Mouse (Mus musculus) heart, embryonic 11.5 days (tissue): ENCODE results near the gene Gnb1l. TPM values are rescaled to one million over a fixed set of nuclear protein-coding genes. Genes with fewer than 3 reads are reported as not detected.
A peak's percentile ranks its signal among the peaks of the same experiment; 100 is the strongest.
"Not testable (repeated sequence)": the region's sequence is repeated elsewhere in the genome, so short reads cannot be mapped to it uniquely, and the experiment has no call there.

ENCODE experiments used
- ATAC-seq: fragments of 200-750 bp; cut with Nextera tagmentation; replicated peaks from 2 replicates; pipeline ENCODE4 v1.8.0; 2017; ENCODE audit warnings: moderate library complexity; ENCODE audit not compliant: insufficient number of reproducible peaks, low FRiP score, low TSS enrichment
- H3K27ac ChIP-seq: fragments of 300-500 bp; sonication (generic); 2 replicates; pipeline ENCODE4 v1.5.1; 2014; ENCODE audit warnings: mild to moderate bottlenecking, low read depth, low read length
- H3K27me3 ChIP-seq: fragments of 300-500 bp; sonication (generic); 2 replicates; pipeline ENCODE4 v1.6.1; 2014; ENCODE audit warnings: mild to moderate bottlenecking, low read length, mixed read lengths; ENCODE audit not compliant: control insufficient read depth, insufficient read depth
- H3K36me3 ChIP-seq: fragments of 300-500 bp; sonication (generic); 2 replicates; pipeline ENCODE4 v1.6.1; 2014; ENCODE audit warnings: mild to moderate bottlenecking, low read length, moderate library complexity, mixed read lengths; ENCODE audit not compliant: control insufficient read depth, insufficient read depth
- H3K4me1 ChIP-seq: fragments of 300-500 bp; sonication (generic); 2 replicates; pipeline ENCODE4 v1.6.1; 2014; ENCODE audit warnings: low read length; ENCODE audit not compliant: control insufficient read depth, insufficient read depth
- H3K4me2 ChIP-seq: fragments of 300-500 bp; sonication (generic); 2 replicates; pipeline ENCODE4 v1.6.1; 2014; ENCODE audit warnings: mild to moderate bottlenecking, moderate library complexity
- H3K4me3 ChIP-seq: fragments of 300-500 bp; sonication (generic); 2 replicates; pipeline ENCODE4 v1.5.1; 2014; ENCODE audit warnings: low read depth, low read length
- H3K9ac ChIP-seq: fragments of 300-500 bp; sonication (generic); 2 replicates; pipeline ENCODE4 v1.6.1; 2014; ENCODE audit warnings: mild to moderate bottlenecking, low read depth, low read length, moderate library complexity
- H3K9me3 ChIP-seq: fragments of 300-500 bp; sonication (generic); replicated peaks from 2 replicates; pipeline ENCODE4 v1.6.1; 2016; ENCODE audit warnings: low read length; ENCODE audit not compliant: control insufficient read depth
- WGBS: fragments of 180-500 bp; shearing (Covaris S2); extraction: QIAGEN DNeasy Blood & Tissue Kit; methylation state at CpG from one replicate; pipeline ENCODE4 v1.1.7; 2014; ENCODE audit not compliant: insufficient replicate concordance; 5-methylcytosine and 5-hydroxymethylcytosine counted together
- polyA plus RNA-seq: library from polyadenylated mRNA; unstranded; fragments of >200 nt; fragmentation: Nextera tagmentation; extraction: Ambion mirVana; gene quantifications from 2 replicates; pipeline ENCODE4 v1.2.1, GENCODE M21; 2014

Gnb1l gene
- polyA plus RNA-seq, 1 experiment from 2014 or later = 6.5 TPM

DNA sequence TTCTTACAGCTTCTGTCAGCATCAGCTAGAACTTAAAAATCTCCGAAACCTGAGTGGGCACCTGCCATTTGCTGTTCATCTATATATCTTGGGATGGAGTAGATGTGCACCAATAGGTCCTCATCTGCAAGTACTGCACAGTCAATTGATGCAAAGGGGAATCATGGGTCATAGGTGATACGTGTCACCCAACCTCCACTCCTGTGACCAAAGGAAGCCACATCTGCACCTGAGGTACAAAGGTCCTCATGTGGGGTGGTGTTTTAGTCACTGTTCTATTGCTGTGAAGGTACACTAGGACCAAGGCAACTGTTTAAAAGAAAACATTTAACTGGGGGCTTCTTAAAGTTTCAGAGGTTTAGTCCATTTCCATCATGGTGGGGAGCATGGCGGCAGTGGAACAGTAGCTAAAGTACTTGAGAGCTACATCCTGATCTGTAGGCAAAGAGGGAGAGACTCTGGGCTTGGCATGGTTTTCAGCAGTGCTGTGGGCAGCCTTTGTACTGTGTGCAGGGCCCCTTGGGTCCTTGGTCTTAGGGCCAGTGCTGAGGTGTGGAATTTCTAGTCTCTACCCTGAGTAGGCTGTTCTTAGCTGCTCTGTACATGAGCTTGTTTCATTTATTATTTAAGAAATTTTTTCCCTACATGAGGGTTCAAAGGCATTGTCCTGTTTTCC lies 8.1 kb downstream of the Gnb1l start:
- Histone ChIP-seq H3K4me2 (no peak overlapping the region), H3K9me3 (no peaks in the 10 kb centered on the region), H3K27ac (no peak overlapping the region), H3K27me3 (no peaks in the 10 kb centered on the region), H3K4me3 (no peak overlapping the region), H3K36me3 (peaks cover 1% of the 10 kb centered on the region), H3K4me1 (no peaks in the 10 kb centered on the region), H3K9ac (no peak overlapping the region)
- 91% methylated on average over 3 of the region's 3 CpGs for WGBS
- no peak for ATAC-seq

DNA sequence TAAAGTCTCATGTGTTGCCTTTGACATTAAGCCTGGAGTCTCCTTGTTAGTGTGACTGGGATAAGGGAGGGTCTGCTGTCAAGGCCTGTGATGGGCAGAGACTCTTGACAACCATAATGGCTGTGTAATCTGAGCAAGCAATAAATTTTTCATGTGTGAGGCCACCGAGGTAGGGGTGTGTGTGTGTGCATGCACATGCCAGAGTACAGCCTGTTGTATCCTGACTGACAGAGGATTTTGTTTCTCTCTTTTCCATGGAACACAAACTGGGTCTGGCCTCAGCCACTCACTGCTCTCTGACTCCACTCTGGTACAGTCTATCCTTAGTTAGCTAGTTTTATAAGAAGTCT lies 8.7 kb downstream of the Gnb1l start:
- Histone ChIP-seq H3K36me3 (no peaks in the 10 kb centered on the region), H3K9ac (no peak overlapping the region), H3K4me3 (no peak overlapping the region), H3K4me2 (no peak overlapping the region), H3K27me3 (no peaks in the 10 kb centered on the region), H3K9me3 (no peaks in the 10 kb centered on the region), H3K27ac (no peak overlapping the region), H3K4me1 (no peaks in the 10 kb centered on the region)
- 41% methylated on average over 1 of the region's 1 CpGs for WGBS
- ATAC-seq = no peak

DNA sequence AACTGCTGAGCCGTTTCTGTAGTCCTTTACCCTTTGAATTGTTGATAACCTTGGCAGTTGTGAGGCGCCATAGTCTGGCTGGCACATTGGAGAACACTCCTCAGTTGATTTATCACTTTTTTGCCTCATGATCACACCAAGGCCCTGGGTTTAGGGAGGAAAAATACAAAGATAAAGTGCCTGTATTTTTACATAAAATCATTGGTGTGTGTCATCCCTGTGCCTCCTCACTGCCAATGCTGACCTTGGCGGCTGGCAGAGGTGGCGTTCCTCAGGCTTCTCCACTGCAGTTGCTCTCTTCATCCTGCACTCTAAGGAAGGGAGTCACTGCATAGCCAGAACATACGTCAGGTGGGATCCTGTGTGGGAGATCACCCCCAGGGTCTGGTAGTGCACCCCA lies 13.2 kb downstream of the Gnb1l start:
- no peak overlapping the region for H3K27ac ChIP-seq
- no peak for ATAC-seq
- 83% methylated on average over 5 of the region's 5 CpGs for WGBS
- H3K4me3 ChIP-seq = no peak overlapping the region
- H3K27me3 ChIP-seq = no peaks in the 10 kb centered on the region
- H3K9me3 ChIP-seq = no peaks in the 10 kb centered on the region
- no peaks in the 10 kb centered on the region for H3K4me1 ChIP-seq
- no peak overlapping the region for H3K9ac ChIP-seq
- no peak overlapping the region for H3K4me2 ChIP-seq
- H3K36me3 ChIP-seq = no peaks in the 10 kb centered on the region

DNA sequence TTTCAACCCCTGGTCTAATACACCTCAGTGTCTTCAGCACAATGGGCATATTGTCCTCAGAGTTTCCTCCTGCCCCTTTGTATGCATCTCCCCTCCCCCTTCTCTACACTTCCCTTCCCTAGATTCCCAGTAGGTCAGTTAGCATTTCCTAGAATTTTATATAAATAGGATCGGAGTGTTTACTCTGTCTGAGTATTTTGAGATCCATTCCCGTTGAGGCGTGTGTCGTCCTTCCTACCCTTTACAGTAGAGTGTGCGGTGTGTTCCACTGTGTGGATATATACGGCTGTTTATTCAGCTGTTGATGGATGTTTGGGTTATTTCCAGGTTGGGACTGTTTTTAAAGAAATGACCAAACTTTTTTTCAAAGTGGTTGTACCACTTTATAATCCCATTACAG lies 15.0 kb downstream of the Gnb1l start:
- Histone ChIP-seq H3K27me3 (no peaks in the 10 kb centered on the region), H3K9ac (no peak overlapping the region), H3K36me3 (no peaks in the 10 kb centered on the region), H3K4me3 (no peak overlapping the region), H3K4me2 (no peak overlapping the region), H3K4me1 (no peaks in the 10 kb centered on the region), H3K9me3 (no peaks in the 10 kb centered on the region), H3K27ac (no peak overlapping the region)
- ATAC-seq = no peak
- WGBS = 64% methylated on average over 6 of the region's 6 CpGs

DNA sequence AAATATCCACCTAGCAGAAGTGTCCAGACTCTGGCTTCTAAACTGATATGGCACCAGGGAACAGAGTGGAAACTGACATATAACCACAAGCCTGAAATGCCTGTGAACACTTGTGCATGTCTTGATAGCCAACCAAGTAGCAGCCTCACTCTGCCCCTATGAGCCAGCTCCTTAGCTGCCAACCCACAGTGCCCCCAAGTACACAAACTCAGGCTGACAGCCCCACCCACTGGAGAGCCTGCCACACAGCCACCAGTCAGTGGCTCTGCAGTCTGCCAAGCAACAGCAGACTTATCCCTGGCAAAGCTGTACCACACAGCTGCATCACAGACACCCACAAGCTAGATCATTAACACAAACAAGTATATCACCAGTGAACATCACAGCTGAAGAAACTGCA lies 19.6 kb downstream of the Gnb1l start:
- H3K27me3 ChIP-seq = no peaks in the 10 kb centered on the region
- no peak overlapping the region for H3K27ac ChIP-seq
- no peak overlapping the region for H3K9ac ChIP-seq
- H3K4me3 ChIP-seq = no peak overlapping the region
- no peaks in the 10 kb centered on the region for H3K36me3 ChIP-seq
- no peak for ATAC-seq
- no peaks in the 10 kb centered on the region for H3K9me3 ChIP-seq
- no peak overlapping the region for H3K4me2 ChIP-seq
- no peaks in the 10 kb centered on the region for H3K4me1 ChIP-seq

DNA sequence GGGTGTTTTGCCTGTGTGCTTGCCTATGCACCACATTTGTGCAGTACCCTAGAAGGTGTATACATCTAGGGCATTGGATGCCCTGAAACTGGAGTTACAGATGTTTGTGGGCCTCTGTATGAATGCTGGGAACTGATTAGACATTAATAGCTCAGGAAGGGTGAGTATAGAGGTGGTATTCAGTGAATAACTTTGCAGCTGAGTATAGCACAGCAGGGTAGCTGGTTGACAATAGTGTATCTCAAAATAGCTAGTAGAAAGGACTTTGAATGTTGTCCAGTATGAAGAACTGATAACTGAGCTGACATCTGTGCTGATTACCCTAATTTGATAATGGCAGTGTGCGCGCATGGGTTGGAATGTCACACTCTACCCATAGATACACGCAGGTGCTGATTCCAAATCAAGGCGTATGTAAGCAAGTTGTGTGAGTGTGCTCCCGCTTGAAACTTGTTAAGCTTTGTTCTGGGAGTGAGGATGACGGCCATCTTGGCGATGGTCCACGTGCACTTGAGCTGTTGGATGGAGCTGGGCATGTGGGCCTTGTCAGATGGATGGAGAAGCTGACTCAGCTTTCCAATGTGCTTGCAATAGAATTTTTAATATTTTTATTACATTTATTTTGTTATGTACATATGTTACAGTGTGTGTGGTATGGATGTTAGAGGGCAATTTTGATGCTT lies 25.2 kb downstream of the Gnb1l start:
- no peak overlapping the region for H3K4me2 ChIP-seq
- H3K9me3 ChIP-seq = no peaks in the 10 kb centered on the region
- ATAC-seq = no peak
- no peaks in the 10 kb centered on the region for H3K36me3 ChIP-seq
- H3K4me3 ChIP-seq = no peak overlapping the region
- H3K27me3 ChIP-seq = no peaks in the 10 kb centered on the region
- WGBS = 81% methylated on average over 8 of the region's 8 CpGs
- no peak overlapping the region for H3K27ac ChIP-seq
- 0 out of 2 replicates have a peak, but pooled peaks cover 3% of the 10 kb centered on the region for H3K4me1 ChIP-seq
- no peak overlapping the region for H3K9ac ChIP-seq

DNA sequence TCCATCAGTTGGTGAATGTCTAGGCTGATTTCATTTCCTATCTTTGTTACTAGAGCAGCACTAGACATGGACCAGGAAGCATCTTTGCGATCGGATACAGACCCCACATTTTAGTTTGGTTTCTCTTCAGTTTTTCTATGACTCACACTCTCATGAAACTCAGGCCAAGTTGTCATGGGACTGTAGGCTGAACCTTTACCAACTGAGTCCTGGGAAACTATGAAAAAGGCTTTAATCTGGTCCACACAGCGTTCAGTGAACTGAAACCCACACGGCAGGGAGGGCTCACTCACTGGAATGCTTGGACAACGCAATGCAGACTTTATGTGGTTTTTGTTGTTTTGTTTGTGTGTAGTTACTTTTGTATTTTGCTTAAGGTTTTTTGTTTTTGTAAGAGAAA lies 30.1 kb downstream of the Gnb1l start:
- Histone ChIP-seq H3K9ac (no peak overlapping the region), H3K4me3 (no peak overlapping the region), H3K36me3 (no peaks in the 10 kb centered on the region), H3K4me1 (0 out of 2 replicates have a peak, but pooled peaks cover under 1% of the 10 kb centered on the region), H3K27ac (no peak overlapping the region), H3K9me3 (no peaks in the 10 kb centered on the region; the same call in 1 of the 2 replicates), H3K27me3 (no peaks in the 10 kb centered on the region), H3K4me2 (no peak overlapping the region)
- 88% methylated on average over 5 of the region's 5 CpGs for WGBS
- ATAC-seq = no peak

DNA sequence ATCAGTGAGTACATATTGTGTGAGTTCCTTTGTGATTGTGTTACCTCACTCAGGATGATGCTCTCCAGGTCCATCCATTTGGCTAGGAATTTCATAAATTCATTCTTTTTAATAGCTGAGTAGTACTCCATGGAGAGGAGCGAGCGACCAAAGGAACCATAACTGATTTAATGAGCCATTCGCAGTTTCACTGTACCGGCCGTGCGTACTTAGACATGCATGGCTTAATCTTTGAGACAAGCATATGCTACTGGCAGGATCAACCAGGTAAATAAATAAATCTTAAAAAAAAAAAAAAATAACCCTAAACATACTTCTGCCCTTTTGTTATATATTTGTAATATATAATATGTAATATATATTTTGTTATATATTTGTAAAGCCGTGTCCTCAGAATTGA lies 34.5 kb downstream of the Gnb1l start:
- H3K27me3 ChIP-seq, H3K4me2 ChIP-seq, H3K4me1 ChIP-seq, H3K27ac ChIP-seq, H3K4me3 ChIP-seq, H3K9ac ChIP-seq, H3K9me3 ChIP-seq, H3K36me3 ChIP-seq: not testable (repeated sequence)
- ATAC-seq = peak; percentile 100
- WGBS = 88% methylated on average over 7 of the region's 7 CpGs

DNA sequence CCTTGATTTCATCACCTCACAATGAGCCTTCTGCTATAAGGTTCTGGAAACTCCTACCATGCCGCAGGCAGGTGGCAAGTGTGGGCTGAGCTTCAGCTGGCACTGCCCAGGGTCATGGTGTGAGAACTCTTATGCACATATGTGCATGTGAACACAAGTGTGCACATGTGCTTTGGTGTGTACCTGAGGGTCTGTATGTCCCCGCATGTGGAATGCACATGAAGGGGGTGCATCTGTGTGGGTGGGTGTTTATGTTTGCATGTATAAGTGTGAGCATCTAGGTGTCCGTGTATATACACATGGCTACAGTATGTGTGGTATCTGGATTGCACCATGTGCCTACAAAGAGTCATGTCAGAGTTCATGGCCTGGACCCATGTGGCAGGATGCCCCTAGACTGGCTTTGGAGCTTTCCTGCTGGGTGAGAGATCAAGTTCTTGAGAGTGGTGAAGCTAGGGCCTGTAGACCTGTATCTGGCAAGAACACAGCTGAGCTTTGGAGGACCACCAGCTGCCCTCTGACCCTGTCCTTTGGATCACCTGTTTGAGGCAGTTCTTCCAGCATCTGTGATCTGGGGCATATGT lies 39.0 kb downstream of the Gnb1l start:
- H3K4me3 ChIP-seq = no peak overlapping the region
- no peaks in the 10 kb centered on the region for H3K27me3 ChIP-seq
- no peak overlapping the region for H3K9ac ChIP-seq
- no peaks in the 10 kb centered on the region for H3K36me3 ChIP-seq
- 0 out of 2 replicates have a peak, but pooled peaks cover 3% of the 10 kb centered on the region for H3K4me1 ChIP-seq
- H3K9me3 ChIP-seq = no peaks in the 10 kb centered on the region
- no peak overlapping the region for H3K4me2 ChIP-seq
- no peak for ATAC-seq
- WGBS = 81% methylated on average over 3 of the region's 3 CpGs
- H3K27ac ChIP-seq = no peak overlapping the region
